Mouse (Mus musculus): ENCODE measurements at regions not wholly inside any gene's neighbourhood (a gene's known extent, or its start where the extent isn't known, plus 50 kb on each side); places are given as distances from the start of the nearest gene placed in this dataset.

- Histone ChIP-seq H3K4me1 (ENCODE audit: control insufficient read depth, insufficient read depth, low read length) (no peaks in the 10 kb centered on the region), H3K36me3 (ENCODE audit: control insufficient read depth, insufficient read depth, low read length) (no peaks in the 10 kb centered on the region), H3K9me3 (ENCODE audit: control insufficient read depth, low read length) (no peaks in the 10 kb centered on the region; the same call in 1 of the 2 replicates), H3K27ac (ENCODE audit: low read depth, low read length) (no peak overlapping the region), H3K9ac (ENCODE audit: low read depth, low read length) (no peak overlapping the region), H3K4me3 (ENCODE audit: low read length) (no peak overlapping the region), H3K27me3 (ENCODE audit: control insufficient read depth, insufficient read depth, low read length) (no peaks in the 10 kb centered on the region), H3K4me2 (replicated peaks; ENCODE audit: low read depth, low read length) (no peak overlapping the region)
- 61% methylated on average over 4 of the region's 4 CpGs for WGBS
- ATAC-seq (ENCODE audit: low FRiP score, low TSS enrichment), result no peak
Observed at GRCm38 (mm10) chr2:72752624-72753176, 227.5 kb downstream of the Sp3 start.

DNA sequence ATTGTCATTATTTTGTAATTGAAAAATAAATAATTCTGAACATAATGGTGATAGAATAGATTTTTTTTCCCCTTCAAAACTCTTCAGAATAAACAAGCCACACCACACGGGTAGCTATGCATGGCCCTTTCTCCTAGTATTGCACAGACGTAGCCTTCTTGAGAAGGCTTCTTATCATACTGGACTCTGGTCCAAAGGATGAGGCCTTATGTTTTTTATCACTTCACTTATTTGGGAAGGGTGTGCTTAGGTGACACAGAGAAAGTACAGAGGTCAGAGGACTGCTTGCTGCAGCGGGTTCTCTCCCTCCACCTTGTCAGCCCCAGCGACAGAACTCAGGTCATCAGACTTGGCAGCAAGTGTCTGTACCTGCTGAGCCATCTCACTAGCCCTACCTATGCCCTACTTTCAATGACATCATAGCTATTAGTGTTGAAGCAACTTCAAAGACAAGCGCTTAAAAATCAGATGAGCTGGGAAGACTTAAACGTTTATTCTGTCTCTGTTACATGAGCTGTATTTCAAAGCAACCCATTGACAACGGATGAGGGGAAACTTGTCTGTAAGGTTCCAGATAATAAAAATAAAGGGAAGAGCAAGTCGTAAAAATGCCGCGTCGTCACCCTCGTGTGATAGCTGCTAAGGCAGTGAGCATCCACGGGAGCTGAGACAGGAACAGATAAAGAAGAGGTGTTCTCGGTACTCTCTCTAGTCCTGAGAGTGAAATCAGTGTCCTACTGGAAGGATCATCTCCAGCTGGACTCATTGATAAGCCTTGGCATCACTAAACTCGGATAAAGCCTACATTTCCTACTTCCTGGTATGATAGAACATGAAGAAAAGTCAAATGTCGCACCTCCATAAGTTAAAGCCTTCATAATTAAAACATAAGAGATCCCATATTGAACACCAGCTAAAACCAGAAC lies 226.2 kb downstream of the Sp3 start:
- ATAC-seq (ENCODE audit: low FRiP score, low TSS enrichment), result no peak
- H3K4me2 ChIP-seq (replicated peaks; ENCODE audit: low read depth, low read length), result no peak overlapping the region
- H3K36me3 ChIP-seq (ENCODE audit: control insufficient read depth, insufficient read depth, low read length), result no peaks in the 10 kb centered on the region
- 71% methylated on average over 16 of the region's 16 CpGs for WGBS
- no peaks in the 10 kb centered on the region for H3K4me1 ChIP-seq (ENCODE audit: control insufficient read depth, insufficient read depth, low read length)
- no peak overlapping the region for H3K9ac ChIP-seq (ENCODE audit: low read depth, low read length)
- no peak overlapping the region for H3K4me3 ChIP-seq (ENCODE audit: low read length)
- no peak overlapping the region for H3K27ac ChIP-seq (ENCODE audit: low read depth, low read length)
- H3K9me3 ChIP-seq (ENCODE audit: control insufficient read depth, low read length), result no peaks in the 10 kb centered on the region; the same call in 1 of the 2 replicates
- H3K27me3 ChIP-seq (ENCODE audit: control insufficient read depth, insufficient read depth, low read length), result no peaks in the 10 kb centered on the region

DNA sequence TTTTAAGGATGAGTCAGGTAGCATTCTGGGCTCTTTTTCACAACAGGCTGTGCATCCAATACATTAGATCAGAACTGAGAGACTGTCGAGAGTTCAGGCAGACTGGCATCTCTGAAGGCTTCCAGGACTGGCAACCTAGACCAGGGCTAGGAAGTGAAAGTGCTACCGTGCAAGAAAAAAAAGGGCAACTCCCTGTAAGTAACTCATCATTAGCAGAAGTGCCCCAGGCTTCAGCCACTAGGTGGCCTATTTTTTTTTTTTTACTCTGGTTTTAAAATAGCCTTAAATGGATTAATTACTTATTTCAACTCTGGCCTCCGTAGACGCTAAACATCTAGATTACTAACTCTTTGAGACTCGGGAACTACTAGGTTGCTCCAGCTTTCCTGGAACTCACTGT lies 216.8 kb downstream of the Sp3 start:
- Histone ChIP-seq H3K4me2 (replicated peaks; ENCODE audit: low read depth, low read length) (no peak overlapping the region), H3K4me3 (ENCODE audit: low read length) (no peak overlapping the region), H3K27me3 (ENCODE audit: control insufficient read depth, insufficient read depth, low read length) (no peaks in the 10 kb centered on the region), H3K4me1 (ENCODE audit: control insufficient read depth, insufficient read depth, low read length) (no peaks in the 10 kb centered on the region), H3K9ac (ENCODE audit: low read depth, low read length) (no peak overlapping the region), H3K9me3 (ENCODE audit: control insufficient read depth, low read length) (peaks cover 3% of the 10 kb centered on the region; the same call in 1 of the 2 replicates), H3K36me3 (ENCODE audit: control insufficient read depth, insufficient read depth, low read length) (no peaks in the 10 kb centered on the region), H3K27ac (ENCODE audit: low read depth, low read length) (no peak overlapping the region)
- 85% methylated on average over 5 of the region's 5 CpGs for WGBS
- no peak for ATAC-seq (ENCODE audit: low FRiP score, low TSS enrichment)

DNA sequence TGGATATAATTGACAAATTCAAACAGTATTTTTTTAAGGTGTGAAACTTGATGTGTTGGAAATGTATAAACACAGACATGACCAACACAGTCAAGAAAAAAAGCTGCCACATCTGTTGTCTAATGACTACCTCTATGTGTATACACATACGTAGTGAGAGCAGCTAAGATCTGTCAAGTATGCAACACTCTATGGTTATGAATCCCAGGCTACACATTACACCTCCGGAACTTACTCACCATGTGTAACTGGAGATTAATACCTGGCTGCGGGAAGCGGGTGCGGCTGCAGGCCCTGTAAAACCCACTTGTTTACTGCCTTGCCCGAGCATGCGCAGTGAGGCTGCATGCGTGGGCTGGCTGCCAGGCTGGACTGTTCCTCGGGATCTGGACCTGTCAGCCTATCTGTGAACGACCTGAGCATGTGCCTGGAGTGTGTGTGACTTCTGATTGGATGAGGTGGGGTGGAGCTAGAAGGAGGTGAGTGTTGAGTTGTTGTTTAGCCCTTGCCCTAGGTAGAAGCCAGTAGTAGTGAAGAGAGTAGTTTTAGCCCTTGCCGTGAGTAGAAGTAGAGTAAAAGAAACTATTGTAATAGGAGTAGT lies 211.1 kb downstream of the Sp3 start:
- no peak for ATAC-seq (ENCODE audit: low FRiP score, low TSS enrichment)

DNA sequence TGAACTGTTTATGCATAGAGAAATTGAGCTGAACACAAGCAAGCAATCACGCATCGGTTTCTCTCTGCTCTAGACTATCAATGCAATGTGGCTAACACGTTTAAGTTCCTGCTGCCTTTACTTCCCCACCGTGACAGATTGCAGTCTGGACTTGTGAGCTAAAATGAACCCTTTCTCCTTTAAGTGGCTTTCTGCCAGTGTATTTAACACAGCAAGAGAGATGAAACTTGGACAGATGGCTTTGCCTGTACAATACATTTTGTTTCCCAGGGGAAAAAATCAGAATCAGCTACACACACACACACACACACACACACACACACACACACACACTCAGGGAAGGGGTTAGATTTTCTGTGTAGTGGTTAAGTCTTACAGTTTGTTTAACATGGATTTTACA lies 206.8 kb downstream of the Sp3 start:
- Histone ChIP-seq H3K9ac (ENCODE audit: low read depth, low read length) (no peak overlapping the region), H3K4me3 (ENCODE audit: low read length) (no peak overlapping the region), H3K36me3 (ENCODE audit: control insufficient read depth, insufficient read depth, low read length) (no peaks in the 10 kb centered on the region), H3K27ac (ENCODE audit: low read depth, low read length) (no peak overlapping the region), H3K9me3 (ENCODE audit: control insufficient read depth, low read length) (no peaks in the 10 kb centered on the region), H3K27me3 (ENCODE audit: control insufficient read depth, insufficient read depth, low read length) (no peaks in the 10 kb centered on the region), H3K4me1 (ENCODE audit: control insufficient read depth, insufficient read depth, low read length) (no peaks in the 10 kb centered on the region), H3K4me2 (replicated peaks; ENCODE audit: low read depth, low read length) (no peak overlapping the region)
- no peak for ATAC-seq (ENCODE audit: low FRiP score, low TSS enrichment)
- 85% methylated on average over 4 of the region's 4 CpGs for WGBS

More for the DNA sequence above, 211.1 kb downstream of the Sp3 start:
- Histone ChIP-seq H3K27ac (ENCODE audit: low read depth, low read length) (no peak overlapping the region), H3K36me3 (ENCODE audit: control insufficient read depth, insufficient read depth, low read length) (no peaks in the 10 kb centered on the region), H3K9me3 (ENCODE audit: control insufficient read depth, low read length) (no peaks in the 10 kb centered on the region), H3K4me1 (ENCODE audit: control insufficient read depth, insufficient read depth, low read length) (no peaks in the 10 kb centered on the region), H3K9ac (ENCODE audit: low read depth, low read length) (no peak overlapping the region), H3K4me2 (replicated peaks; ENCODE audit: low read depth, low read length) (no peak overlapping the region), H3K4me3 (ENCODE audit: low read length) (no peak overlapping the region), H3K27me3 (ENCODE audit: control insufficient read depth, insufficient read depth, low read length) (no peaks in the 10 kb centered on the region)
- 79% methylated on average over 11 of the region's 11 CpGs for WGBS

DNA sequence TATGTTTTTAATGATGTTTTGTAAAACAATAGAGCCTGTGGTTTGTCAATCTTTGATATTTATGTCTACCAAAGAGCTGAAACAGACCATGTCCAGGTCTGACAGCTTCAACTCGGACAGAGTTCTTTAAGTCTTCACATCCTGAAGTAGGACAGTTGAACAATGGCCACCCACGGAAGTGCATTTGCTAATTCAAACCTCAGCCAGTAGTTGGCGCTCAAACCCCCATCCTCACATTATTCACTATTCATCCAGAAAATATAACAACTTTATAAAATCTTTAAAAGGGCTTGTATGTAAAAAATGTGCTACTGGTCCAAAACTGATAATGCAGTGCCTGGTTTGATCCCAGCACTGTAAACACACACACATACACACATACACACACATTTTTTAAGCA lies 202.9 kb downstream of the Sp3 start:
- H3K9ac ChIP-seq (ENCODE audit: low read depth, low read length), result no peak overlapping the region
- H3K36me3 ChIP-seq (ENCODE audit: control insufficient read depth, insufficient read depth, low read length), result no peaks in the 10 kb centered on the region
- no peaks in the 10 kb centered on the region for H3K4me1 ChIP-seq (ENCODE audit: control insufficient read depth, insufficient read depth, low read length)
- no peak overlapping the region for H3K27ac ChIP-seq (ENCODE audit: low read depth, low read length)
- no peak overlapping the region for H3K4me2 ChIP-seq (replicated peaks; ENCODE audit: low read depth, low read length)
- no peak for ATAC-seq (ENCODE audit: low FRiP score, low TSS enrichment)
- WGBS, result 58% methylated on average over 3 of the region's 3 CpGs
- no peak overlapping the region for H3K4me3 ChIP-seq (ENCODE audit: low read length)
- no peaks in the 10 kb centered on the region; the same call in 1 of the 2 replicates for H3K9me3 ChIP-seq (ENCODE audit: control insufficient read depth, low read length)
- H3K27me3 ChIP-seq (ENCODE audit: control insufficient read depth, insufficient read depth, low read length), result no peaks in the 10 kb centered on the region

DNA sequence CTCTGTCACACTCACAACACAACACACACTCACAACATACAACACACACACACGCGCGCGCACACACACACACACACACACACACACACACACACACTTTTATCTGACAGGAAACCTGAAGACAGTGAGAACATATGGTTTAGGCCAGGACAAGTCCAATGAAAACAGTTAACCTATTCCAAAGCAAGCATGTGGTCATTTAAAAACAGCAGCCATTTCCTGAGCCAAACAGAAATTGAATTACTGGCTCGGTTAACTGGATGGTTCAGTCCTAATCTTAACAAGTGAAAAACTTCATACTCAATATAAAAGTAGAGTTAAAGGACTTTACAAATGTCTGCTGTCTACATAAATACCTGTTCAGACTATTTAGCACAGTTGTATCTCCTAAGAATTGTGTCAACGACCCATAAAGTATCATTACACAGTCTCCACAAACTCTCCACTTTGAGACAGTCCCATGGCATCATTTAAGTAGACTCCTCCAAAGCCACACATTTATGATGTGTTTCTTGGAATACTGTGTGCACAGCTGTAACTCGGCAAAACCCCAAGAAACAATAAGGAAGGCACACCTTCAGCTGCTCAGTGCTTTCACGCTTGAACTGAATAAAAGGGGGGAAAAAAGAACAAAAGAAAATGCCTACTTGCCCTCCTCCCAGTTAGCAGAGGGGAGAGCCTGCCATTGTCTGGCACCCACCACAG lies 202.3 kb downstream of the Sp3 start:
- H3K4me3 ChIP-seq (ENCODE audit: low read length), result no peak overlapping the region
- no peak overlapping the region for H3K27ac ChIP-seq (ENCODE audit: low read depth, low read length)
- H3K27me3 ChIP-seq (ENCODE audit: control insufficient read depth, insufficient read depth, low read length), result no peaks in the 10 kb centered on the region
- H3K4me2 ChIP-seq (replicated peaks; ENCODE audit: low read depth, low read length), result no peak overlapping the region
- WGBS, result 70% methylated on average over 8 of the region's 8 CpGs
- no peaks in the 10 kb centered on the region for H3K36me3 ChIP-seq (ENCODE audit: control insufficient read depth, insufficient read depth, low read length)
- no peaks in the 10 kb centered on the region; the same call in 1 of the 2 replicates for H3K9me3 ChIP-seq (ENCODE audit: control insufficient read depth, low read length)
- no peak overlapping the region for H3K9ac ChIP-seq (ENCODE audit: low read depth, low read length)
- no peak for ATAC-seq (ENCODE audit: low FRiP score, low TSS enrichment)
- H3K4me1 ChIP-seq (ENCODE audit: control insufficient read depth, insufficient read depth, low read length), result no peaks in the 10 kb centered on the region

- no peaks in the 10 kb centered on the region for H3K4me1 ChIP-seq (ENCODE audit: control insufficient read depth, insufficient read depth, low read length)
- no peak overlapping the region for H3K4me3 ChIP-seq (ENCODE audit: low read length)
- no peak overlapping the region for H3K27ac ChIP-seq (ENCODE audit: low read depth, low read length)
- no peaks in the 10 kb centered on the region; the same call in 1 of the 2 replicates for H3K9me3 ChIP-seq (ENCODE audit: control insufficient read depth, low read length)
- H3K27me3 ChIP-seq (ENCODE audit: control insufficient read depth, insufficient read depth, low read length), result no peaks in the 10 kb centered on the region
- H3K9ac ChIP-seq (ENCODE audit: low read depth, low read length), result no peak overlapping the region
- WGBS, result 84% methylated on average over 7 of the region's 7 CpGs
- no peaks in the 10 kb centered on the region for H3K36me3 ChIP-seq (ENCODE audit: control insufficient read depth, insufficient read depth, low read length)
- no peak for ATAC-seq (ENCODE audit: low FRiP score, low TSS enrichment)
- no peak overlapping the region for H3K4me2 ChIP-seq (replicated peaks; ENCODE audit: low read depth, low read length)
Observed at GRCm38 (mm10) chr2:72779268-72780163, 200.7 kb downstream of the Sp3 start.

All from kidney, embryonic 14.5 days (tissue).